Mouse (Mus musculus) brain, embryonic 14.5 days (tissue): Measurements from ENCODE around the gene Dpp6.

Source experiments
- CTCF ChIP-seq: fragments of 200-500 bp; IDR thresholded peaks from 2 replicates; pipeline ENCODE4 v1.5.1; 2012; ENCODE audit warnings: inconsistent platforms, mild to moderate bottlenecking, moderate library complexity, borderline replicate concordance; ENCODE audit not compliant: insufficient read depth, insufficient read length; ENCODE audit errors: extremely low read depth
- POLR2A ChIP-seq: fragments of 200-500 bp; IDR thresholded peaks from 2 replicates; pipeline ENCODE4 v1.6.1; 2012; ENCODE audit warnings: mild to moderate bottlenecking, inconsistent platforms, borderline replicate concordance; ENCODE audit not compliant: poor library complexity, insufficient read depth, insufficient read length, severe bottlenecking; ENCODE audit errors: extremely low read depth

GRCm38 (mm10) chr5:27365946-27366345 is 548.9 kb downstream of the Dpp6 start:
- TF ChIP-seq CTCF (no peak), POLR2A (no peak)
